Comparison of ENCODE assay signal across 20 mouse cellular contexts in the genomic region with DNA sequence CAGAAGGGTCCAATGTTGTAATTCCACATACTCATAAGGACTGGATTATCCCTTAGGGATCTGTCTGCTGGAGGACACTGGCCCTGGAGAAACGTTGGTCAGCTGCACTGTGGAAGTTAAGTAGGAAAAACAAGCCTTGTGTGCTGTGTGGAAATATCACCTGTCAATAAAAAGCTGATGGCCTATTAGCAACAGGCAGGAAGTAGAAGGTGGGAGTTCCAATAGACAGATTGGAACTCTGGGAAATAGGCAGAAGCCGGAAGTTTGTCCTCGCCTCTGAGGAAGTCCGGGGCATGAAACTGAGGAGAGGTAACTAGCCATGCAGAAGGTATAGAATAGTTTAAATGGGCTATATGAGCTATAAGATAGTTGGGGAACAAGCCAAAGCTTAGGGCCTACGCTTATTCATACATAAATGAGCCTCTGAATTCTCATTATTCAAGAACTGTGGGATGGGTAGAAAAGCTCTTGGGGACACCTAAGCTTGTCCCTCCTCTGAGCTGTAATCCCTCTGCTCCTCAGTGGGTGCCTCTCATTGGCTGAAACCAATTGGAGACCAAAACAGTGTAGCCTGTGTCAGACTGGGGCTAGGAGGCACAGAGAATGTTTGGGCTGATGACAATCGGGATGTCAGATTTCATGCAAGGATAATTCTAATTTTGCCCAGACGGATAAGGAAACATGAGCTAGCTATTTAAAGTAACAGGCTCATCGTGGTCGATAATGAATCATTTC. TPM values are rescaled to one million over a fixed set of nuclear protein-coding genes. Genes with fewer than 3 reads are reported as not detected.
DNase-seq lines count a peak whose midpoint lies in the region; ATAC-seq and TF ChIP-seq lines count a peak whose summit lies in the region.
"Had no signal": no experiment of that assay in that cellular context is flagged by ENCODE, and none has a peak within 500 bp of the region (broad histone marks: within the 10 kb centered on the region; RNA-seq: fewer than 3 reads in every experiment).

No protein-coding gene starts in this region.

- H3K9ac ChIP-seq in forebrain, embryonic 14.5 days (ENCODE audit: low read length): no peak overlapping the region
- H3K9ac ChIP-seq: kidney, embryonic 15.5 days; limb, embryonic 13.5 days had no signal

- TF ChIP-seq CTCF in gastrocnemius, adult 2 months (IDR thresholded peaks at IDR 0.05): no peak

- 71% methylated on average over 9 of the region's 9 CpGs for WGBS in heart, embryonic 10.5 days
- WGBS in forebrain, embryonic 14.5 days: 85% methylated on average over 9 of the region's 9 CpGs

- H3K27me3 ChIP-seq in heart, embryonic 10.5 days (ENCODE audit: insufficient read depth, poor library complexity, severe bottlenecking): no peaks in the 10 kb centered on the region
- H3K27me3 ChIP-seq in myocyte (ENCODE audit: control insufficient read depth, insufficient read depth, insufficient read length): no peaks in the 10 kb centered on the region
- no peaks in the 10 kb centered on the region for H3K27me3 ChIP-seq in forebrain, embryonic 14.5 days (replicated peaks; ENCODE audit: control insufficient read depth, insufficient read depth, low read length)
- H3K27me3 ChIP-seq: kidney, embryonic 15.5 days; limb, embryonic 13.5 days had no signal

- DNase-seq in gastrocnemius, adult 2 months: peak; percentile 51
- DNase-seq in gastrocnemius, postnatal 36 days: no peak
- DNase-seq in left cerebral cortex, postnatal 36 days (ENCODE audit: low spot score in 2 of 2): peak; percentile 18 to 35
- no peak for DNase-seq in left cerebral cortex, postnatal 4 days
- no peak for DNase-seq in heart, embryonic 10.5 days (ENCODE audit: low spot score)
- DNase-seq in forebrain, embryonic 14.5 days (ENCODE audit: low spot score): no peak
- DNase-seq: adrenal gland, postnatal 14 days; B cell, adult 2 months; cerebellum, postnatal 10 days; lung, postnatal 4 days; midbrain, embryonic 14.5 days; spleen, adult 18-20 months; thymus, postnatal 4 days had no signal

- no peak for TF ChIP-seq POLR2A in myocyte (IDR thresholded peaks at IDR 0.05; ENCODE audit: insufficient read length, low read depth)

- no peaks in the 10 kb centered on the region for H3K36me3 ChIP-seq in heart, embryonic 10.5 days
- H3K36me3 ChIP-seq in myocyte (ENCODE audit: control insufficient read depth, insufficient read depth): no peaks in the 10 kb centered on the region
- H3K36me3 ChIP-seq in forebrain, embryonic 14.5 days (ENCODE audit: control insufficient read depth, insufficient read depth, low read length): no peaks in the 10 kb centered on the region
- H3K36me3 ChIP-seq: kidney, embryonic 15.5 days; limb, embryonic 13.5 days had no signal

- intact Hi-C loops in gastrocnemius, adult 2 months (cut with DNase I): no loop called here
- intact Hi-C loops in gastrocnemius, postnatal 36 days (cut with DNase I): no loop called here
- intact Hi-C loops in left cerebral cortex, postnatal 36 days (cut with DNase I): no loop called here
- intact Hi-C loops in left cerebral cortex, postnatal 4 days (cut with DNase I): no loop called here

- H3K9me3 ChIP-seq in heart, embryonic 10.5 days: no peaks in the 10 kb centered on the region
- H3K9me3 ChIP-seq in forebrain, embryonic 14.5 days (replicated peaks; ENCODE audit: control insufficient read depth, low read length): no peaks in the 10 kb centered on the region
- H3K9me3 ChIP-seq: kidney, embryonic 15.5 days; limb, embryonic 13.5 days had no signal

- H3ac ChIP-seq in myocyte (ENCODE audit: control insufficient read depth, insufficient read length): no peak overlapping the region

- H3K4me3 ChIP-seq in gastrocnemius, adult 2 months: peak overlapping the region; percentile 76
- peak overlapping the region; percentile 63 for H3K4me3 ChIP-seq in heart, embryonic 10.5 days
- peak overlapping the region; percentile 20 for H3K4me3 ChIP-seq in myocyte
- H3K4me3 ChIP-seq in forebrain, embryonic 14.5 days (ENCODE audit: low read depth, low read length): no peak overlapping the region
- H3K4me3 ChIP-seq: kidney, embryonic 15.5 days; limb, embryonic 13.5 days had no signal

- H3K4me1 ChIP-seq in heart, embryonic 10.5 days: peaks cover 38% of the 10 kb centered on the region
- peaks cover 10% of the 10 kb centered on the region for H3K4me1 ChIP-seq in forebrain, embryonic 14.5 days (ENCODE audit: control insufficient read depth, insufficient read depth, low read length)
- H3K4me1 ChIP-seq: kidney, embryonic 15.5 days; limb, embryonic 13.5 days had no signal

- no peak for ATAC-seq in forebrain, embryonic 14.5 days
- ATAC-seq in monocyte, adult 5-6 weeks (replicated peaks; ENCODE audit: insufficient number of reproducible peaks, low FRiP score, low TSS enrichment, poor library complexity, severe bottlenecking): no peak
- ATAC-seq: hindbrain, postnatal 0 days had no signal

- H3K4me2 ChIP-seq in myocyte (ENCODE audit: low read depth): peak overlapping the region; percentile 75
- H3K4me2 ChIP-seq in forebrain, embryonic 14.5 days (ENCODE audit: low read length): no peak overlapping the region
- H3K4me2 ChIP-seq: kidney, embryonic 15.5 days; limb, embryonic 13.5 days had no signal

- H3K27ac ChIP-seq in gastrocnemius, adult 2 months: peak overlapping the region; percentile 91
- peak overlapping the region; percentile 91 for H3K27ac ChIP-seq in heart, embryonic 10.5 days
- no peak overlapping the region for H3K27ac ChIP-seq in forebrain, embryonic 14.5 days (ENCODE audit: low read depth, low read length)
- H3K27ac ChIP-seq: hindbrain, postnatal 0 days; kidney, embryonic 15.5 days; limb, embryonic 13.5 days; stomach, postnatal 0 days had no signal

- H3K79me2 ChIP-seq in myocyte (ENCODE audit: control insufficient read depth, insufficient read depth): no peaks in the 10 kb centered on the region

TF ChIP-seq in myocyte, 11 proteins besides CTCF, POLR2A, EP300 and RAD21:
- no peak for TF ChIP-seq SRF (IDR thresholded peaks at IDR 0.05; ENCODE audit: control insufficient read depth, insufficient read length, low read depth)
- TF ChIP-seq MYOD1 (IDR thresholded peaks at IDR 0.05; ENCODE audit: control insufficient read depth in 1 of 3, insufficient read length in 2 of 3, low read depth in 2 of 3): no peak
- TF ChIP-seq USF1 (IDR thresholded peaks at IDR 0.05; ENCODE audit: low read depth): no peak
- TF ChIP-seq POLR2AphosphoS2 (IDR thresholded peaks at IDR 0.05; ENCODE audit: insufficient read length, low read depth): no peak
- TF ChIP-seq TCF12 (IDR thresholded peaks at IDR 0.05; ENCODE audit: insufficient read depth, poor library complexity, severe bottlenecking): no peak
- no peak; the same call in 1 of the 2 replicates for TF ChIP-seq CEBPB (IDR thresholded peaks at IDR 0.05; ENCODE audit: insufficient read depth, poor library complexity, severe bottlenecking)
- no peak for TF ChIP-seq E2F4 (IDR thresholded peaks at IDR 0.05; ENCODE audit: insufficient read depth)
- no peak for TF ChIP-seq MYOG (IDR thresholded peaks at IDR 0.05; ENCODE audit: control insufficient read depth in 1 of 3, insufficient read depth in 1 of 3, insufficient read length in 2 of 3, low read depth in 2 of 3)
- no peak for TF ChIP-seq REST (IDR thresholded peaks at IDR 0.05; ENCODE audit: insufficient read depth, insufficient read length)
- TF ChIP-seq MAX (IDR thresholded peaks at IDR 0.05; ENCODE audit: low read depth): no peak
TF ChIP-seq in myocyte: peak in this region for 0.

RNA-seq across cellular contexts. Expression of a gene that starts 2.7 kb away (rescaled TPM):
- 10 to 100 TPM; 45.0 to 51.6 TPM for total RNA-seq in gastrocnemius, adult 2 months (2021)
- 10 to 100 TPM; 40.3 to 40.8 TPM for total RNA-seq in gastrocnemius, postnatal 36 days (2021)
- 1 to 10 TPM; 9.1 to 9.6 TPM for total RNA-seq in left cerebral cortex, postnatal 36 days (2021)
- total RNA-seq in left cerebral cortex, postnatal 4 days (2021): 10 to 100 TPM; 13.4 to 16.4 TPM
- 42.9 and 76.4 TPM in 2 replicates for polyA plus RNA-seq in heart, embryonic 10.5 days (2016; fragmentation: Nextera tagmentation; extraction: Ambion mirVana)
- polyA plus RNA-seq in myocyte (2012; fragmentation: generic; extraction: Trizol): 13.3 TPM
- 1.1 TPM in 1 of 2 replicates, not detected in the other for polyA plus RNA-seq in forebrain, embryonic 14.5 days (2014; fragmentation: Nextera tagmentation; extraction: Ambion mirVana)
- not detected in 3 replicates for total RNA-seq in monocyte, adult 5-6 weeks (2017)
- total RNA-seq: adrenal gland, postnatal 14 days; ES-E14 had no signal
- polyA plus RNA-seq: stomach, postnatal 0 days had no signal

RNA-seq across cellular contexts. Expression of a gene that starts 42.4 kb away (rescaled TPM):
- total RNA-seq in gastrocnemius, adult 2 months (2021): 10 to 100 TPM in 1 of 2 experiments, 1 to 10 TPM in 1; 9.2 to 13.6 TPM
- 1 to 10 TPM; 9.3 TPM for total RNA-seq in gastrocnemius, postnatal 36 days (2021)
- total RNA-seq in left cerebral cortex, postnatal 36 days (2021): 10 to 100 TPM; 22.9 to 23.8 TPM
- 10 to 100 TPM; 19.3 to 19.8 TPM for total RNA-seq in left cerebral cortex, postnatal 4 days (2021)
- polyA plus RNA-seq in heart, embryonic 10.5 days (2016; fragmentation: Nextera tagmentation; extraction: Ambion mirVana): 18.0 and 22.4 TPM in 2 replicates
- 19.9 TPM for polyA plus RNA-seq in myocyte (2012; fragmentation: generic; extraction: Trizol)
- 12.1 and 12.2 TPM in 2 replicates for polyA plus RNA-seq in forebrain, embryonic 14.5 days (2014; fragmentation: Nextera tagmentation; extraction: Ambion mirVana)
- total RNA-seq in monocyte, adult 5-6 weeks (2017): 88.0 to 99.7 TPM (median 95.7 TPM) in 3 replicates

Comparison
In these comparisons a context has a peak if more than half of its experiments do, and no peak if none do; other contexts are left out.
1. DNase-seq: peak in gastrocnemius, adult 2 months (single experiment) and left cerebral cortex, postnatal 36 days (2 of 2); none in gastrocnemius, postnatal 36 days (0 of 2), left cerebral cortex, postnatal 4 days (single experiment), heart, embryonic 10.5 days (single experiment) and forebrain, embryonic 14.5 days (single experiment).
2. RNA of a gene that starts 2.7 kb away (total RNA-seq): 45.0 to 51.6 TPM in gastrocnemius, adult 2 months, 40.3 to 40.8 TPM in gastrocnemius, postnatal 36 days, 13.4 to 16.4 TPM in left cerebral cortex, postnatal 4 days and 9.1 to 9.6 TPM in left cerebral cortex, postnatal 36 days; not detected in monocyte, adult 5-6 weeks; every median in the first group is over 10 times any median in the second.